Comparison of ENCODE assay signal across 10 mouse cellular contexts in the genomic region with DNA sequence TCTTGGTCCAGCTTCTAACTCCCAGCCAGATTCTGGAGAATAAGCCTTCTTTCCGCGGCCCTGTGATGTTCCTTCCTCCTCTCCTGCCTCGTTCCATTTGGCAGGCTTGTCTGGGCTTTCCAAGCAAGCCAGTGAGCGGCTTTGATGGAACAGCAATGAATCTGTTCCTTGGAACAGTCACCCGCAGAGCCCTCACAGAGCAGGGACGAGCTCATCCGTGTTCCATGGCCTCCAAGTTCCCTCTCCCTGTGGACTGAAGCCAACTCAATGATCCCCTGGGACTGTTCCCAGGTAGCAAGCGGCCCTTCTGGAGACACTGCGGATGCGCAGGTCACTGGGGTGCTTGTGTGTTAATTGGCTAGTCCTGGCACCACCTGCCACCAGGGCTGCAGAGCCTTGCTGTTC. TPM values are rescaled to one million over a fixed set of nuclear protein-coding genes. Genes with fewer than 3 reads are reported as not detected.
DNase-seq lines count a peak whose midpoint lies in the region; ATAC-seq lines count a peak whose summit lies in the region.
"Had no signal": no experiment of that assay in that cellular context is flagged by ENCODE, and none has a peak within 500 bp of the region (broad histone marks: within the 10 kb centered on the region; RNA-seq: fewer than 3 reads in every experiment).

No protein-coding gene starts in this region.

- H3K27ac ChIP-seq in limb, embryonic 10.5 days: no peak overlapping the region
- H3K27ac ChIP-seq: neural tube, embryonic 13.5 days had no signal

- H3K4me1 ChIP-seq in limb, embryonic 10.5 days: peaks cover 14% of the 10 kb centered on the region; the same call in 1 of the 2 replicates

- ATAC-seq in cerebellum, adult (ENCODE audit: insufficient number of reproducible peaks, low FRiP score, low TSS enrichment): peak; percentile 78; the same call in 1 of the 2 replicates

- no peaks in the 10 kb centered on the region for H3K27me3 ChIP-seq in limb, embryonic 10.5 days (ENCODE audit: low read depth, poor library complexity, severe bottlenecking)
- H3K27me3 ChIP-seq: neural tube, embryonic 13.5 days had no signal

- no peaks in the 10 kb centered on the region for H3K9me3 ChIP-seq in limb, embryonic 10.5 days (replicated peaks)
- H3K9me3 ChIP-seq: neural tube, embryonic 13.5 days had no signal

- H3K36me3 ChIP-seq in limb, embryonic 10.5 days: no peaks in the 10 kb centered on the region
- H3K36me3 ChIP-seq: neural tube, embryonic 13.5 days had no signal

- 83% methylated on average over 10 of the region's 10 CpGs for WGBS in limb, embryonic 10.5 days

- no peak for DNase-seq in cerebellum, postnatal 4 days (ENCODE audit: low spot score in 2 of 2)
- DNase-seq in left cerebral cortex, adult 18-20 months (ENCODE audit: low spot score in 2 of 2): peak; percentile 50 to 66
- DNase-seq in left cerebral cortex, adult 11 months (ENCODE audit: low spot score): no peak
- peak; percentile 54 for DNase-seq in kidney, postnatal 14 days
- peak; percentile 41 for DNase-seq in right cerebral cortex, postnatal 14 days
- no peak for DNase-seq in embryo, embryonic 10.5 days (ENCODE audit: low spot score)
- DNase-seq in limb, embryonic 10.5 days (ENCODE audit: low spot score): no peak
- DNase-seq: liver had no signal

- H3K4me3 ChIP-seq in limb, embryonic 10.5 days: no peak overlapping the region
- H3K4me3 ChIP-seq: neural tube, embryonic 13.5 days had no signal

RNA-seq across cellular contexts. Expression of a gene that starts 21.7 kb away (rescaled TPM):
- total RNA-seq in left cerebral cortex, adult 18-20 months (2021): 10 to 100 TPM; 65.8 to 71.3 TPM
- polyA plus RNA-seq in limb, embryonic 10.5 days (2016; fragmentation: Nextera tagmentation; extraction: Ambion mirVana): 5.9 and 6.0 TPM in 2 replicates

Comparison
In these comparisons a context has a peak if more than half of its experiments do, and no peak if none do; other contexts are left out.
1. DNase-seq: peak in left cerebral cortex, adult 18-20 months (2 of 2), kidney, postnatal 14 days (single experiment) and right cerebral cortex, postnatal 14 days (single experiment); none in cerebellum, postnatal 4 days (0 of 2), left cerebral cortex, adult 11 months (single experiment), embryo, embryonic 10.5 days (single experiment) and limb, embryonic 10.5 days (single experiment).